Mouse (Mus musculus): ENCODE results near the gene Cbx1.
"Not testable (repeated sequence)": the region's sequence is repeated elsewhere in the genome, so short reads cannot be mapped to it uniquely, and the experiment has no call there.

Gene Cbx1

DNA sequence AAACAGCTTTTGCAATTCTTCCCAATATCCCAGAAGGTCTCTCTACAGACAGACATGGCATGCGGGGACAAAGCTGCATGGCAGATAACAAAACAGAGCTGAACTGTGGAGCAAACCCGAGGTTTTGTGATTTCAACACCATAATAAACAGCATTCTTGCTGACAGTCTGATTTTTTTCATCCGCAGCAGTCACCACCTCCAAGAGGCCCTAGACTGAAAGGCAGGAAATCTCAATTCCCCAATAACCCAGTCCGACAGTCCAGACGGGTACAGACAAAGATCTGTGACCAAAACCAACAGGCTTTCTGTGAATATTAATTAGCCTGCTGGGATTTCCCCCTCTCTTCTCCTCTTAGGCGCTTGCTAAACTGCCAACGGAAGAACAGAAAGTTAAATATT is 13.3 kb upstream of the Cbx1 start:
- DNase-seq: no peak

DNA sequence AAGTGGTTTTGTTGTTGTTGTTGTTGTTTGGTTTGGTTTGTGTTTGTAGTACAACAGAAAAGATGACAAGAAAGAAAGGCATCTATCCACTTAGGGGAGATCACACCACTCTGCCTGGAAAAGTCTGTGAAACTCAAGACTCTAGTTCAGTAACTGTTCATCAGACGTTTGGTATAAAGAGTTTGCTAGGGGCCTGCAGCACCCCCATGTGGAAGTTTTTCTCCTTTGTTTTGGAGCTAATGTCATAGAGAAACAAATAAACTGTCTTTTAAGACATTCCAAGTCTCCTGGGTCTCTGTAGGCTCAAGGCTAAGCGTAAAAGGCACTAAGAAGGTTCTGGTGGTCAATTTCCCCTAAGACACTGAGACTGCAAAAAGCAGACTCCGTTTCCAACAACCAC is 12.9 kb upstream of the Cbx1 start:
- DNase-seq: no peak

DNA sequence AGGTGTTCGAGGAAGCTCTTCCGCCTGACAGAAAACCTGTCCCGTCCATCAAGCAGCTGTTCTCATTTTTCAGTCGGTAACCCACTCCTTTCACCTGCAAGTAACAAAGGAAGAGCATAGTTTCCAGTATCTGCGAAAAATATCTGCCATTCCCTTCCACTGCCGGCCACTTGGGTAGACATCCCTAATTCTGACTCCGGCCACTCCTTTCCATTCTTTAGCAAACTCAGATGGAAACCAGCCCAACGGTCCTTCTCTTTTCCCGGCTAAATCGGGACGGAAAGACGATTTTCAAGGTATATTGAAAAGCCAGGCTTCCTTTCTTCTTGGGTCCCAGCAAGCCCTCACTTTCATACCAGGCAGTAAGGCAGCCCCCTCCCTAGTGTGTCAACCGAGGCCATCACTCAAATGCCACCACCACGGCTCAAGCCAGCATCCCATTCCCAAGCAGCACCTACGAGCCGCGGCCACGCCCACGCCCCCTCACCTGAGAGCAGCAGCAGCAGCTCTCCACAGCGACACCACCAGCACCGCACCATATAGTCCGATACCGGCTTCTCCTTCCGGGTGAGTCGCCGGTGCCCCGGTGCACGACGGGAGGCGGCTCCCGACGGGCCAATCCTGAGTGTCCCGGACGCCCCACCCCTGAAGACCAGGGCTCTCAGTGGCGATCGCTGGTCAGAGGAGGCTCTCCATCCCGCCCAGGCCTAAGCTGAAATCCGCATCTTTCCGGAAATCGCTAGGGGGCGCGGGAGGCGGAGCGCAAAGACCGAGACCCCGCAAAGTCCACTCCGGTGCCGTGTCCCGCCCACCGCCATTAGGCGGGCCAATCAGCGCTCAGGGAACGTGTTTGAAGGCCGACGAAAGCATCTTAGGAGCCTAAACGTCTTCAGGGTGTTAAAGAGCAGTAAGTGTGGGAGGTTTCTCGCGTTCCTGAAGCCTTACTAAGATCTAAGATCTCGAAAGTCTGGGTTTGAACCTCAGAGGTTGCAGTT is 11.7 kb upstream of the Cbx1 start, which contains the start of gene Snx11:
Gene Snx11 (minus strand): TSS at position 592 of the 995 bp plus-strand sequence.
- peak; percentile 100 for DNase-seq

DNA sequence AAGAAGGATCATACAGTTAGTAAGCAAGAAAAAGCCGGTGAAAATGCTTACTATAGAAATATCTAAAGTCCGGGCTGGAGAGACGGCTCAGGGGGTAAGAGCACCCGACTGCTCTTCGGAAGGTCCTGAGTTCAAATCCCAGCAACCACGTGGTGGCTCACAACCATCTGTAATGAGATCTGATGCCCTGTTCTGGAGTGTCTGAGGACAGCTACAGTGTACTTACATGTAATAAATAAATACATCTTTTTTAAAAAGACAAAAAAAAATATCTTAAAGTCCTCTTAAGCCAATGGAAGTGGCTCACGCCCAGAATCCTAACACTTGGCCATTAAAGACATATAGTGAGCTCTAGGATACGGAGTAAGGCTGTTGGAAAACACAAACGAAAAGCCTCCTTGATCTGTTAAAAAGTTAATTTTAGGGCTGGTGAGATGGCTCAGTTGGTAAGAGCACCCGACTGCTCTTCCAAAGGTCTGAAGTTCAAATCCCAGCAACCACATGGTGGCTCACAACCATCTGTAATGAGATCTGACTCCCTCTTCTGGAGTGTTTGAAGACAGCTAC is 10.8 kb upstream of the Cbx1 start:
- DNase-seq: not testable (repeated sequence)

DNA sequence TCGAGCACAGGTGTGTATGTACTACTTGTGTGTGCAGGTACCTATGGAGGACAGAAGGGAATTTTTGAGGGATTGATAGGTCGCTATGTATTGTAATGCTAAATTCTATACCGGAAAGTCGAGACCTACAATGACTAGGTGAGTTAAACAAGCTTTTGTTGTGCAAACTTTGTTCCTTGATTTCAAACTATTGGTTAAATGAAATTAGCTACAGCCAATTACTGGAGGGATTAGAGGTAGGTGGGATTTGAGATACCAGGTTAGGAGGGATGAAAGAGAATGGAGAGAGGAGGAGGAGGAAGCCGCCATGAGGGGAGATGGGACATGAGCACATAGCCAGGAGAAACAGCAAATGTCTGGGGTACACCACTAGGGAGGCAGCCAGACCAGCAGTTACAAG is 8.6 kb upstream of the Cbx1 start:
- DNase-seq: no peak

DNA sequence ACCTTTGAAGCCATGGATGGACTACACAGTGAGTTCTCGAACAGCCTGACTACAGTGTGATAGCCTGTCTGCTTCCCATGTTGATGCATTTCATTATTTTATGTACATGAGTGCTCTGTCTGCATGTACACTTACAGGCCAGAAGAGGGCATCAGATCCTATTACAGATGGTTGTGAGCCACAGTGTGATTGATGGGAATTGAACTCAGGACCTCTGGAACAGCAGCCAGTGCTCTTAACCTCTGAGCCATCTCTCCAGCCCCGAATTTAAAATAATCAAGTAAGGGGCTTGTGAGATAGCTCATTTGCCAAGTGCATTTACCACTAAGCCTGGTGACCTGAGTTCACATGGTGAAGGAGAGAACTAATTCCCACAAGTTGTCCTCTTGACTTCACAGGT is 7.5 kb upstream of the Cbx1 start:
- no peak for DNase-seq

DNA sequence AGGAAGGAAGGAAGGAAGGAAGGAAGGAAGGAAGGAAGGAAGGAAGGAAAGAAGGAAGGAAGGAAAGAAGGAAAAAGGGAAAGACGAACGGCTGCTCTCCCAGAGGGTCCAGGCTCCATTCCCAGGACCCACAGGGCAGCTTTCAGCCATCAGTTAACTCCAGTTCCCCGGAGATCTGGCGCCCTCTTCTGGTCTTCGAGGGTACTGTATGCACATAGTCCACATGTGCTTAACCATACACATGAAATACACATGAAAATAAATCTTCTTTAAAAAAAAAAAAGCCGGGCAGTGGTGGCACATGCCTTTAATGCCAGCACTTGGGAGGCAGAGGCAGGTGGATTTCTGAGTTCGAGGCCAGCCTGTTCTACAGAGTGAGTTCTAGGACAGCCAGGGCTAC is 4.1 kb upstream of the Cbx1 start:
- DNase-seq: peak; percentile 56

DNA sequence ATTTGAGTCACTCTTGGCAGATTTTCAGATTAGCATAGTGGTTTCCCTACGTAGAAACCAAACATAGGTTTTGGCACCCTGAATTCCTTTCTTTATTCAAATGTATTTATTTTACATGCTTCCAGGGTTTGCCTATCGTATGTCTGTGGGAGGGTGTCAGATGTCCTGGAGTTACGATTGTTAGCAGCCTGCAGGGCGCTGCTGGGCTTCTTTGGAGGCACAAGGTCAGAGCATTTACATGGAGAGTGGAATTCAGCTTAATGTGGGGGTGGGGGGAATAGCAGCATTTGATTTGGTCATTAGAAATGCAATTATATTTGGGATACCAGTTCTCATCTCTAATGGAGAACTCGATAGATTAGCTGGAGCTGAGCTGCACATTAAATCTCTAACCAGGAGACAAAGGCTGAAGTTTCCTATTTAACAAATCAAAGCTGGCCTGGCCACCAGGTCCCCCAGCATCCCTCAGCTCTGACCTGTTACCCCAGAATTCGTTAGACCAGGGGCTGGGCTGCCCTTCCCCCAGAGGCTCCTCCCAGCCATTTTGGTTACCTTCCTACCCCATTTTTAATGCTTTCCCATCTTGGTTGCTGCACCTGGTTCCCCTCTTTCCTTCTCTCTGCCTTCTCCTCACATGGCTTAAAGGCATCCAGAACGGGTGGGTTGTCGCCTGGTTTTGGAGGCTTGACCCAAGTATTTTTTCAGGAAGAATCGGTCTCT is 2.0 kb upstream of the Cbx1 start:
- DNase-seq: no peak

DNA sequence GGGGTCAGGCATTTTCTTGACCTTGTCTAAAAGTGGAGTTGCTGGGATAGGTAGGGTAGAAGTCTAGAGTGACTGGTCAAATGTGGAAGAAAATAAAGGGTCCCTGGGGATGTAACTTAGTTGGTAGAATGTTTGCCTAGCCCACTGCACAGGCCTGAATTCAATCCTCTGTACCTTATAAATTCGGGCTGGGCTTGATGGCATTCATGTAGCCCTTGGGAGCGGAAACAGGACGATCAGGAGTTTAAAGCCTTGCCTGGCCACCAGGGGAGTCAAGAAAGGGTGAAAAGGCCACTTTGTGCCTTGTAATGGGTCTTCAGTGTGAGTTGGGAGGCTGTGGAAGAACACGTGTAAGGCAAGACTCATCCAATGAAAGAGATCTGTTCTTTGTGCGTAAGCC is 1.1 kb downstream of the Cbx1 start:
- no peak for DNase-seq

DNA sequence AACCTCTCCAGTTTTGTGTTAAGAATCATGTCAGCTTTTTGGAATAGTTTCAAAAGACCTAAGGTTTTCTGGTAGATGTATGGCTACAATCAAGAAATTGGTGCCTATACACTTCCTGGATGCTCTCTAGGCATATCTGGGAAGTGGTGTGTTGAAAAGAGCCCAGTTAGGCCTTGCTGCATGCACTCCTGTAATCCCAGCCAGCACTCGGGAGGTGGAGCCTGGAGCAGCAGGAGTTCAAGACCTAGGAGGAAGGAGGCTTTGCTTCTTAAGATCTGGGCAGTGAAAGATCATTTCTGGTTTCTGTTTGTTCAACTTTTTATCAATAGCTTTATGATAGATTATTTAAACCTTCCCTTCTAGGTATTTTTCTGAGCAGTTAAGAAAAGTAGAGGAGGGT is 1.8 kb downstream of the Cbx1 start:
- no peak for DNase-seq

DNA sequence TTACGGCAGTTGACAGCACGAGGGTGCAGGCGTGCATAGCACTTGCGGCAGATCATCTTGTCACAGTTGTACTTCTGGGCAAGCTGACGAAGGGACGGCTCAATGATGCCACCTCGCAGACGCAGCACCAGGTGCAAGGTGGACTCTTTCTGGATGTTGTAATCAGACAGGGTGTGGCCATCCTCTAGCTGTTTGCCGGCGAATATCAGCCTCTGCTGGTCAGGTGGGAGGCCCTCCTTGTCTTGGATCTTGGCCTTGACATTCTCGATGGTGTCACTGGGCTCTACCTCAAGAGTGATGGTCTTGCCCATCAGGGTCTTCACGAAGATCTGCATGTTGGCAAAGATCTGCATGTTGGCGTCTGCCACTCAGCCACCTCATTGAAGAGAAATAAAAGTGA is 6.6 kb downstream of the Cbx1 start:
- no peak for DNase-seq

DNA sequence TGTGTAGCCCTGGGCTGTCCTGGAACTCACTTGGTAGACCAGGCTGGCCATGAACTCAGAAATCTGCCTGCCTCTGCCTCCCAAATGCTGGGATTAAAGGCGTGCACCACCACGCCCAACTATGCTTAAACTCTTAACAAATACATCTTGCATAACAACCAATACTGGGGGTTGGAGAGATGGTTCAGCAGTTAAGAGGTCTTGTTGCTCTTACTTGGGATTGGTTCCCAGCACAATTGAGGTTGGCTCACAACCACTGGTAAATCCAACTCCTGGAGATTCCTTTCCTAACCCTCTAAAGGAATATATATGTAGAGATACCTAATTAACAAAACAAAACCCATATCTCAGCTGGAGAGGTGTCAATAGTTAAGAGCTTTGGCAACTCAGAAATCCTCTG is 7.2 kb downstream of the Cbx1 start:
- DNase-seq: no peak

DNA sequence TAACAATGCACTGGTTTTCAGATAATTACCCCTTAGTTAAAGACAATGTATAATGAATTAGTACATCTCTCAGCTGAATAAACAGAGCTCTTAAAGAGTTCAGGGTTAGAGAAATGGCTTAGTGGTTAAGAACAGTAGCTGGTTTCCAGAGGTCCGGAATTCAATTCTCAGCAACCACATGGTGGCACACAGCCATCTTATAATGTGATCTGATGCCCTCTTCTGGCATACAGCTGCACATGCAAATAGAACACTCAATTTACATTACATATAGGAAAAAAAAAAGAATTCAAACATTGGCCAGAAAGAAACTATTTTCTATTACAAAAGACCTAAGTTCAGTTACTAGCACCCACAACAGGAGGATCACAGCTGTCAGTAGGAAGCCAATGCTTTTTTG is 7.7 kb downstream of the Cbx1 start:
- DNase-seq: no peak

DNA sequence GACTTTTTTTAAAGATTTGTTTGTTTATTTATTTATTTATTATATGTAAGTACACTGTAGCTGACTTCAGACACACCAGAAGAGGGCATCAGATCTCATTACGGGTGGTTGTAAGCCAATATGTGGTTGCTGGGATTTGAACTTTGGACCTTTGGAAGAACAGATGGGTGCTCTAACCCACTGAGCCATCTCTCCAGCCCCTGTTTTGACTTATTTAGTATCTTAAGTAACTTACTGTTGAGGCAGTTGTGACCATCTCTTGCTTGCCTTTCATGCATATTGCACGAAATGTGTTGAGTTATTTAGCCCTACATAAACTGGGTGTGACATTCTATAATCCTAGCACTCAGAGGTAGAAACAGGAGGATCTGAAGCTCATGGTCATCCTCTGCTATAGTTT is 10.6 kb downstream of the Cbx1 start:
- no peak for DNase-seq

DNA sequence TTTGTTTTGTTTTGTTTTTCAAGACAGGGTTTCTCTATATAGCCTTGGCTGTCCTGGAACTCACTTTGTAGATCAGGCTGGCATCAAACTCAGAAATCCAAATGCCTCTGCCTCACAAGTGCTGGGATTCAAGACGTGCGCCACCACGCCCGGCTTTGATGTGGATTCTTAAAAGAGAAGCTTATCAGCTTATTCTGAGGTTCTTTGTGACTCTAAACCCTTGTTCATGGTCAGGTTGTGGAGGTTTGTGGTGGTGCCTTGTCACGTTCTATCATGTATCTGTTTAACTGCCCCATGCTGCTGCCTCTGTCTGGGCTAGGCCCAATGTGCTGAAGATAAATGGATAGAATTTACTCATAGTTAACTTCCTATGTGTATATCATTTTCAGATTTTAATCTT is 16.7 kb downstream of the Cbx1 start:
- no peak for DNase-seq

DNA sequence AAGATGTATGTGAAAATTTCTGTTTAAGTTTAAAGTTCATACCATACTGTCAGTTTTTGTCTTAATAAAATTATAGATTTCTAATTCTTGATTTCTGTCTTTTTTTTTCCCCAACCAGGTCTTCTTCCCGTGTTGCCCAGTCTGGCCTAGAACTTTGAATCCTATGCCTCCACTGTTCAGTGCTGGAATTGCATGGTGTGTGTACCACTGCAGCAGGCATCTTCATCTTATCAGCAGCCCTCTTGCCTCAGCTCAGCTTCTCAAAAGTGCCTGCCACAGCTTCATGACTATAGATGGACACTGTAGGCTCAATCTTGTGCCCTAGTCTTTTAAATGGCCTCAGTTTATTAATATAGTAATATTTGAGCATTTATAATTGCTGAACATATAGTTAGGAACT is 19.1 kb downstream of the Cbx1 start:
- DNase-seq: no peak

DNA sequence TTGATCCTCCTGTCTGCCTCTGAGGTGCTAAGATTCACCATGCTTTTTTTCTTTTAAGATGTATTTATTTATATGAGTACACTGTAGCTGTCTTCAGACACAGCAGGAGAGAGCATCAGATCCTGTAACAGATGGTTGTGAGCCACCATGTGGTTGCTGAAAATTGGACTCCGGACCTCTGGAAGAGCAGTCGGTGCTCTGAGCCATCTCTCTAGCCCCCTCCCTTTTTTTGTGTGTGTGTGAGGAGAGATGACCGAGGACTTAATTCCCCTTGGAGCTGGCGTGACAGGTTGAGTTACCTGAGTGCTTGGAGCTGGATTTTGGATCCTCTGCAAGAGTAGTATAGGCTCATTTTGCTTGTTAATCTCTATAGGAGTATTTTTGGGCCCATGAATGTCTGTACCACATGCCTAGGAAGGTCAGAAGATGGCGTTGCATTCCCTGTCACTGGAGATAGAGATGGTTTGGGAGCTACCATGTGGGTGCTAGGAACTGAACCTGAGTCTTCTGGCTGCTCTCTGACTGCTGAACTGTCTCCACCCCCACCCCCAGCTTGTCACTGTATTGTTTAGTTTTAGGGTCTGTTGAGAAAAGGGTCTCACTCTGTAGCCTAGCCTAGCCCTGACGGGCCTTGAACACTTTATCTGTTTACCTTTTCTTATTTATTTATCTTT is 20.8 kb downstream of the Cbx1 start:
- DNase-seq: no peak

DNA sequence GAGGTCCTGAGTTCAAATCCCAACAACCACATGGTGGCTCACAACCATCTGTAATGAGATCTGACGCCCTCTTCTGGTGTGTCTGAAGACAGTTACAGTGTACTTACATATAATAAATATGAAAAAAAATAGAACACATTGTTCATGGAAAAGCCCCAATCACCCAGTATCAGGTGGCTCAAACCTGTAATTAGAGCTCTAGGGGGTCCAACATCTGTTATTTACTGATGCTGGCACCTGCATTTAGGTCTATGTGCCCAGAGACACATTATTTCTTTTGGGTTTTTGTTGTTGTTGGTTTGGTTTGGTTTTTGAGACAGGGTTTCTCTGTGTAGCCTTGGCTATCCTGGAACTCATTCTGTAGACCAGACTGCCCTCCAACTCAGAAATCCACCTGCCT is 22.3 kb downstream of the Cbx1 start:
- not testable (repeated sequence) for DNase-seq

DNA sequence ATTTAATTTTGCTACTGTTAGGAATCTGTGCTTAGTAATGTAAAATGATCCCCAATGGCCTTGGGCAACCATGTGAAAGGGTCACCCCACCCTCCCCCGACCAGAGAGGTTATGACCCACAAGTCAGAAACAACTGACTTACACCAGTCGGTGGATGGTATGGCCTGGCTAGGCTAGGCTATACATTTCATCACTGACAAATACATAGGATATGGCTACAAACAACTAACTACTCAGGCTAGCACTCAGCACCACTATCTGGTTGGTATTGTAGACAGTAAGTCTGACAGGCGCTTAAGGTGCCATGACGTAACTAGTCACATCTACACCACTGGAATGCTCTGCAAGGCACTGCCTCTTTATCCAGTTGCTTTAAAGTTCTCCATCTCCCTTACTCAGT is 24.5 kb downstream of the Cbx1 start:
- no peak for DNase-seq

DNA sequence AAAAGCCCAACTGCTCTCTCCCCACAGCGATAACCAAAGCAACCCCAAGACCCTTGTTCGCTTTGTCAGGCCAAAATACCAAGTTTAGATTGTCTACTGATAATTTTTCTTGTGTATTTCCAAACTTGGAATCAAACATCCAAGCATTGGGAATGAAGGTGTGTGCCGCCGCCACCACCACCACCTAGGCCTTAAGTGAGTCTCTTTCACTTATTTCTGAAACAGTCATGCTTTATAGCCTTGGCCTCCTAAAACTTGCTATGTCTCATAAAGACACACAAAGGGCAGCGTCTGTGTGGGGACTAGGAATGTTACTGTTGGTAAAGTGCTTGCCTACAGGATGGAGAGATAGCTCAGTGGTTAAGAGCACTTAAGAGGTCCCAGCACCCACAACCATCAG is 25.0 kb downstream of the Cbx1 start:
- no peak for DNase-seq

DNA sequence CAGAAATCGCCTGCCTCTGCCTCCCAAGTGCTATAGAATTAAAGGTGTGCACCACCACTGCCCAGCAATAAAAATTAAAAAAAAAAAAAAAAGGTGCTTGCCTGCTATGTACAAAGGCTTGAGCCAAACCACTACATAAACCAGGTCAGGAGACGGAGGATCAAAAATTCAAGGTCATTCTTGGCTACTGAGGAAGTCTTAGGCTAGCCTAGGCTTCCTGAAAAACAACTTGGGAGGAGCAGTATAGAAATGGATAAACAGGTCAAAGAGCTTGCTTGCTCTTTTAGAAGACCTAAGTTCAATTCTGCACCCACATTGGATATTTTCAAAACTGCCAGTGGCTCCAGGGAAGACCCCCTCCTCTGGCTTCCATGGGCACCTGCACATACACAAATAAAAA is 25.5 kb downstream of the Cbx1 start:
- DNase-seq: no peak

DNA sequence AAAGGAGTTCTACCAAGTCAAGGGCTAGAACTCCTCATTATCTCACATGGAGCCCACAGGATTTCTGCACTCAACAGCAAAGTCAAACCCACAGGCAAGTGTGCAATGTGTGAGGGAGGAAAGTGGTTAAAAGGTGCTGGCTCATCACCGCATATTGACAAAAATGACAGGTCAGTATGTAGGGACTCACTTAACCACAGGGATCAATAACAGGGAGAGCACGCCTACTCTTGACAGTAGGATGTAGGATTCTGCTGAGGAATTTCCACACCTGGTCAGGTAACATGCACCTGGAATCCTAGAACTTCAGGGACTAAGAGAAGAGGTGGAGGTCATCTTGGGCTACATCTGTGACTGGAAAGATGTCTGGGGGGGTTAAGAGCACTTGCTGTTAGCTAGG is 27.0 kb downstream of the Cbx1 start:
- no peak for DNase-seq

DNA sequence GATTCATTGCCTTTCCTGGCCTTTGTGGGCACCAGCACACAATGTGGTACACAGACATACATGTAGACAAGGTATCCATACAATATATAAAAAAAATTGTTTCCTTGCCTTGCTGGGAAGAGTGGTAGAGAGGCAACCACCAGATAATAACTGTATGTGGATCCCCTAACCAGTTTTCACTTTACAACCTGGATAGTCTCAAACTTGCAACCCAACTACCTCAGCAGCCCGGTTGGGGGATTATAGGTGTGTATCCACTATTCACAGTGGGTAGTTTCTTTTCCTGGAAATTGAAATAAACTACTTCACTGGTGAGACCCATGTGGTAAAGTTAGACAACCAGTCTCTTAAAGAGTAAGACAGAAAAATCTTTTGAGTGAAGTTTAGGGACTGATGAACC is 27.6 kb downstream of the Cbx1 start:
- no peak for DNase-seq
